Mouse (Mus musculus): Measurements from ENCODE around the gene 6430571L13Rik.
A peak's percentile ranks its signal among the peaks of the same experiment; 100 is the strongest.

6430571L13Rik gene

GRCm38 (mm10) chr9:107340911-107341645, 676 bp downstream of the 6430571L13Rik start:
- DNase-seq: no peak

GRCm38 (mm10) chr9:107342201-107342709, 1.9 kb downstream of the 6430571L13Rik start:
- no peak for DNase-seq

- DNase-seq: peak; percentile 93
These were observed 2.9 kb downstream of the 6430571L13Rik start for GRCm38 (mm10) chr9:107343146-107343943.

GRCm38 (mm10) chr9:107344027-107344426, 3.6 kb downstream of the 6430571L13Rik start:
- peak; percentile 59 for DNase-seq

- DNase-seq: no peak
These were observed 5.7 kb downstream of the 6430571L13Rik start for GRCm38 (mm10) chr9:107346081-107346480.

GRCm38 (mm10) chr9:107347586-107348183, 7.3 kb downstream of the 6430571L13Rik start:
- DNase-seq: no peak

- no peak for DNase-seq
These were observed 8.9 kb downstream of the 6430571L13Rik start for GRCm38 (mm10) chr9:107349321-107349720.

- DNase-seq: no peak
These were observed 14.4 kb downstream of the 6430571L13Rik start for GRCm38 (mm10) chr9:107354826-107355225.

GRCm38 (mm10) chr9:107355870-107356765, 15.7 kb downstream of the 6430571L13Rik start:
- peak; percentile 83 for DNase-seq

- DNase-seq: peak; percentile 93
These were observed 17.2 kb downstream of the 6430571L13Rik start for GRCm38 (mm10) chr9:107357651-107358050.

- DNase-seq: no peak
These were observed 20.6 kb downstream of the 6430571L13Rik start for GRCm38 (mm10) chr9:107360989-107361388.

GRCm38 (mm10) chr9:107366644-107367043, 26.2 kb downstream of the 6430571L13Rik start:
- DNase-seq: peak; percentile 77

GRCm38 (mm10) chr9:107368302-107368701, 27.9 kb downstream of the 6430571L13Rik start:
- DNase-seq: no peak

- no peak for DNase-seq
These were observed 29.1 kb downstream of the 6430571L13Rik start for GRCm38 (mm10) chr9:107369270-107370105.

- DNase-seq: no peak
These were observed 29.7 kb downstream of the 6430571L13Rik start for GRCm38 (mm10) chr9:107370106-107370463.

GRCm38 (mm10) chr9:107372441-107372840, 32.0 kb downstream of the 6430571L13Rik start:
- no peak for DNase-seq

- no peak for DNase-seq
These were observed 34.2 kb downstream of the 6430571L13Rik start for GRCm38 (mm10) chr9:107374623-107375022.

- DNase-seq: no peak
These were observed 35.0 kb downstream of the 6430571L13Rik start for GRCm38 (mm10) chr9:107375451-107375850.

- peak; percentile 67 for DNase-seq
These were observed 37.6 kb downstream of the 6430571L13Rik start for GRCm38 (mm10) chr9:107377961-107378512.

- no peak for DNase-seq
These were observed 41.3 kb downstream of the 6430571L13Rik start for GRCm38 (mm10) chr9:107381723-107382122.

GRCm38 (mm10) chr9:107384396-107384795, 44.0 kb downstream of the 6430571L13Rik start:
- peak; percentile 58 for DNase-seq

All from cerebellum, adult 8-10 months (tissue).